Mouse (Mus musculus) brain, embryonic 14.5 days (tissue): Measurements from ENCODE around the gene Sdccag8. TPM values are rescaled to one million over a fixed set of nuclear protein-coding genes. Genes with fewer than 3 reads are reported as not detected.

ENCODE experiments used
- DNase-seq: peaks from one replicate; pipeline ENCODE4 v3.0.0-alpha.2; 2011; ENCODE audit warnings: low read depth
- CTCF ChIP-seq: fragments of 200-500 bp; IDR thresholded peaks from 2 replicates; pipeline ENCODE4 v1.5.1; 2012; ENCODE audit warnings: inconsistent platforms, mild to moderate bottlenecking, moderate library complexity, borderline replicate concordance; ENCODE audit not compliant: insufficient read depth, insufficient read length; ENCODE audit errors: extremely low read depth
- POLR2A ChIP-seq: fragments of 200-500 bp; IDR thresholded peaks from 2 replicates; pipeline ENCODE4 v1.6.1; 2012; ENCODE audit warnings: mild to moderate bottlenecking, inconsistent platforms, borderline replicate concordance; ENCODE audit not compliant: poor library complexity, insufficient read depth, insufficient read length, severe bottlenecking; ENCODE audit errors: extremely low read depth
- polyA plus RNA-seq: library from polyadenylated mRNA; depleted of rRNA; stranded (reverse); fragments of >200 nt; gene quantifications from 2 replicates; pipeline ENCODE4 v1.2.3, GENCODE M21; 2012

Gene Sdccag8
- polyA plus RNA-seq, 1 experiment: 11.2 TPM

GRCm38 (mm10) chr1:176996630-176997201 lies 182.3 kb downstream of the Sdccag8 start:
- peak; percentile 88 for DNase-seq
- TF ChIP-seq POLR2A: no peak
- TF ChIP-seq CTCF: no peak

- TF ChIP-seq POLR2A (no peak), CTCF (no peak)
Measured at GRCm38 (mm10) chr1:176997254-176997653, 182.8 kb downstream of the Sdccag8 start.

GRCm38 (mm10) chr1:176997711-176998689 lies 183.5 kb downstream of the Sdccag8 start:
- TF ChIP-seq POLR2A (no peak), CTCF (no peak)
- peak; percentile 90 for DNase-seq

More at GRCm38 (mm10) chr1:176997254-176997653, 182.8 kb downstream of the Sdccag8 start:
- peak; percentile 66 for DNase-seq

GRCm38 (mm10) chr1:176999011-176999410 lies 184.6 kb downstream of the Sdccag8 start:
- peak; percentile 95 for DNase-seq
- TF ChIP-seq POLR2A (no peak), CTCF (peak; percentile 54; the same call in 1 of the 2 replicates)

- peak; percentile 84 for DNase-seq
Measured at GRCm38 (mm10) chr1:177002951-177003350, 188.5 kb downstream of the Sdccag8 start.

GRCm38 (mm10) chr1:177004041-177004741 lies 189.7 kb downstream of the Sdccag8 start:
- TF ChIP-seq CTCF (no peak), POLR2A (no peak)
- DNase-seq: peak; percentile 70

More at GRCm38 (mm10) chr1:177002951-177003350, 188.5 kb downstream of the Sdccag8 start:
- TF ChIP-seq POLR2A (no peak), CTCF (no peak)

GRCm38 (mm10) chr1:177007405-177007804 lies 192.9 kb downstream of the Sdccag8 start:
- TF ChIP-seq CTCF (no peak), POLR2A (no peak)
- no peak for DNase-seq

- TF ChIP-seq POLR2A (no peak), CTCF (no peak)
- no peak for DNase-seq
Measured at GRCm38 (mm10) chr1:177008777-177009176, 194.3 kb downstream of the Sdccag8 start.

GRCm38 (mm10) chr1:177010041-177010440 lies 195.6 kb downstream of the Sdccag8 start:
- TF ChIP-seq CTCF (no peak), POLR2A (no peak)
- DNase-seq: peak; percentile 62

- peak; percentile 48 for DNase-seq
- TF ChIP-seq CTCF (no peak), POLR2A (no peak)
Measured at GRCm38 (mm10) chr1:177010607-177011302, 196.3 kb downstream of the Sdccag8 start.
